Mouse (Mus musculus): ENCODE measurements around the gene Calm5. TPM values are rescaled to one million over a fixed set of nuclear protein-coding genes. Genes with fewer than 3 reads are reported as not detected.
A peak's percentile ranks its signal among the peaks of the same experiment; 100 is the strongest.

Gene Calm5
- polyA plus RNA-seq, 1 experiment from 2014 or later: not detected

DNA sequence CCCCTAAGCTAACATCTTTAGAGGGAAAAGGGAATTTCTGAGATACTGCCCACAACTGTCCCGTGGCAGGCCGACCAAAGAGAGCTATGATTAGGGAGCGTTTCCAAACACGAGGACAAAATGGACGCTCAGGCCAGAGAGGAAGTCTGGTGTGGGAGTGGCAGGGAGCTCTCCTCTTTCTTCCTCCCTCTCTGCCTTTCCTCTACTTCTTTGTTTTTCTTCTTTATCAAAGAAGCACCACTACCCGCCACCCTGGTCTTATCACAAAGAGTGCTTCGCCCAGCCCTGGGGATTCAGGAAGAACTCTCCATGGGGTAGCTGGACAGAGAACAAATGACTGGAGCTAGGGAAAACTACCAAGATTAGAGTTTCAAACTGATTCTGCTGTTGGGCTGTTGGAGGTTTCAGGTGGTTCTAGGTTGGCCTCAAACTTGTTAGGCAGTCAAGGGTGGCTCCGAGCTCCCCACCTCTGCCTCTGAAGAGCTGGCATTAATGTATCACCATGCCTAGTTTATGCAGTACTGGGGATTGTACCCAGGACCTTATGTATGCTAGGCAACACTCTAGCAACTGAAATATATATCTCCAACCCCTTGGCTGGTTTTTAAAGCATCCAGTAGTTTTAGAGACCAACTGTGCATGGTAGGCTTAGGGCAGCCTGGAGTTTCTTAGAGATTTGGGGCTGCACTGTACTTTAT is 12.5 kb downstream of the Calm5 start:
- Histone ChIP-seq H3K4me1 (replicated peaks) (0 out of 2 replicates have a peak, but pooled peaks cover 2% of the 10 kb centered on the region), H3K27me3 (no peaks in the 10 kb centered on the region), H3K27ac (no peak overlapping the region), H3K9ac (no peak overlapping the region), H3K4me3 (no peak overlapping the region), H3K4me2 (no peak overlapping the region), H3K36me3 (no peaks in the 10 kb centered on the region), H3K9me3 (replicated peaks) (no peaks in the 10 kb centered on the region)
- ATAC-seq (replicated peaks; ENCODE audit: insufficient number of reproducible peaks, insufficient read depth, low FRiP score, low read depth): no peak
- WGBS: 62% methylated on average over 8 of the region's 8 CpGs

DNA sequence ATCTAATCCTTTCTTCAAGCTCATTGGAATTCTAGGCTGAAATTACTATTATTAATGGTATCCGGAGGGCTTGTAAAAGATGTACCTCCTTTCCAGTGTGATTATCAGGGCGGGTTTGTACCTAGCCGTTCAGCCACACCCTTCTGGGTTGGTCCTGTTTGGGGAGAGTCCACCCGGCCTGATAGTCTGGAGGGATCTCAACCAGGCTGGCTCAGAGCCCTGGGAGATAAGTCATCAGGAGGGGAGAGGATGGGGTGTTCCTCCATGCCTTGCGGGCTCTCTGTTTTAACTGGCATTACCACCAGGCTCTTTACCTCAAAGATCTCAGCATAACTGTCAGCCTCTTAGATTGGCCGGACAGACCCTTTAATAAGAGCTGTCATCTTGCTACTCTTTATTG is 13.2 kb downstream of the Calm5 start:
- ATAC-seq (replicated peaks; ENCODE audit: insufficient number of reproducible peaks, insufficient read depth, low FRiP score, low read depth): no peak
- Histone ChIP-seq H3K36me3 (no peaks in the 10 kb centered on the region), H3K27me3 (no peaks in the 10 kb centered on the region), H3K4me2 (no peak overlapping the region), H3K4me1 (replicated peaks) (0 out of 2 replicates have a peak, but pooled peaks cover 2% of the 10 kb centered on the region), H3K27ac (no peak overlapping the region), H3K4me3 (no peak overlapping the region), H3K9me3 (replicated peaks) (no peaks in the 10 kb centered on the region), H3K9ac (no peak overlapping the region)
- WGBS: 72% methylated on average over 6 of the region's 6 CpGs

DNA sequence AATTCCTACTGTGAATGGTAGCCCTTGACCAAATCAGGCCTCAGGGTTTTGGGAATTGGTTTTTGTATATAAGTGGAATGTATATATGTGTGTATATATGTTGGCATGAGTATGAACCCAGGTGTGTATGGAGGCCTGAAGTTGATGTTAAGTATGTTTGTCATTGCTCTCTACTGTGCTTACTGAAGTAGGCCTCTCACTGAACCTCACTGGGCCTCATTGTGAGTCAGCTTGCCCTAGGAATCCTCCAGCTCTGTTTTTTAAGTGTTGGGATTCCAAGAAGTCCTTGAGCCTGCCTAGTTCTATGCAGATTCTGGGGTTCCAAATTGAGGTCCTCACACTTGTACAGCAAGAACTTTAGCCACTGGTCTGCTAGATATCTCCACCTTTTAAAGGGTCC is 15.9 kb downstream of the Calm5 start:
- Histone ChIP-seq H3K9me3 (replicated peaks) (no peaks in the 10 kb centered on the region), H3K27me3 (no peaks in the 10 kb centered on the region), H3K9ac (no peak overlapping the region), H3K27ac (no peak overlapping the region), H3K4me1 (replicated peaks) (0 out of 2 replicates have a peak, but pooled peaks cover 2% of the 10 kb centered on the region), H3K4me3 (no peak overlapping the region), H3K36me3 (no peaks in the 10 kb centered on the region), H3K4me2 (no peak overlapping the region)
- no peak for ATAC-seq (replicated peaks; ENCODE audit: insufficient number of reproducible peaks, insufficient read depth, low FRiP score, low read depth)

DNA sequence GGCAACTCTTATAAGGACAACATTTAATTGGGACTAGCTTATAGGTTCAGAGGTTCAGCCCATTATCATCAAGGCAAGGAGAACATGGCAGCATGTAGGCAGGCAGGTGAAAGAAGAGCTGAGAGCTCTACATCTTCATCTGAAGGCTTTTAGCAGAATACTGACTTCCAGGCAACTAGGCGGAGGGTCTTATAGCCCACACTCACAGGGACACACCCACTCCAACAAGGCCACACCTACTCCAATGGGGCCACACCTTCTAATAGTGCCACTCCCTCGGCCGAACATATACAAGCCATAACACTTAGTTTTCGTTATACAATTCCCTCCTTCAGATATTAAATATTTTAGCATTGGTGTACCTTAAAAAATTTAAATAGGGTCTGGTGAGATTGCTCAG is 18.9 kb downstream of the Calm5 start:
- no peak for ATAC-seq (replicated peaks; ENCODE audit: insufficient number of reproducible peaks, insufficient read depth, low FRiP score, low read depth)
- no peak overlapping the region for H3K4me2 ChIP-seq
- 0 out of 2 replicates have a peak, but pooled peaks cover 3% of the 10 kb centered on the region for H3K4me1 ChIP-seq (replicated peaks)
- no peaks in the 10 kb centered on the region for H3K36me3 ChIP-seq
- no peak overlapping the region for H3K27ac ChIP-seq
- WGBS: 94% methylated on average over 4 of the region's 4 CpGs
- no peak overlapping the region for H3K9ac ChIP-seq
- H3K9me3 ChIP-seq (replicated peaks): no peaks in the 10 kb centered on the region
- H3K4me3 ChIP-seq: no peak overlapping the region
- H3K27me3 ChIP-seq: no peaks in the 10 kb centered on the region

DNA sequence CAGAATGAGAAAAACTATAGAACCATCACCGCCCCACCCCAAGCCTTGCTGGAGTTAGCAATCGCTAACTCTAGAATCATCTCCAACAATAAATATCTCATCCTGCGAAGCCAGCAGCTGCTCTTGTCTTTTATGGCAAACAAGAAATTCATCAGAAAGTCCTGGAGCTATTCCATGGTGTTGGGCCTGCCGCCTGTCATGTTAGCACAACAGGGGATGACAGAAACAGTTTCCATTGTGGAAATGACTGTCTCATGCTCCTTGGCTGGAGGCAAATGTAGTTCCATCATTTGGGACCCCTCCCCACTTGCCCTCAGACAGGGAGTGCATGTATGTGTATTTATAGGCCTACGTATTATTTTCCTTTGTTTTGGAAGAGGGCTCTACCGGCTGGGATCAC is 22.5 kb downstream of the Calm5 start:
- no peak for ATAC-seq (replicated peaks; ENCODE audit: insufficient number of reproducible peaks, insufficient read depth, low FRiP score, low read depth)
- WGBS: 69% methylated on average over 6 of the region's 6 CpGs
- H3K27ac ChIP-seq: no peak overlapping the region

DNA sequence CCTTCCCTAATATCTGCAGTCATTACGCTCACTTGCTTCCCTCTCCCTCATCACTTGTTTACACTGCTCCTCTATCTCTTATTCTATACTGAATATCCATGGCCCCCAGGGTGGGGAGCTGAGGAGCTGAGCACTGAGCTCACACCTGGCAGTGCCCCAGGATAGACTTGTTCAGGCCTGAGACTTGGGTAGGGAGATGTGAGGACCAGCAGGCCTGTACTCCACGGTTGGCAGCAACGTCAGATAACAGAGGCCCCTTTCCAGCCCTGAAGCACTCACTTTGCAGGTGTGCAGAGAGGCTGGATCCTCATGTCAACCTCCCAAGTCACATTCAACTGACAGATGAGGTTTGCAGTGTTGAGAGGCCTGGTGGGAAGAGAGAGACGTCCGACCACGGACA is 23.2 kb downstream of the Calm5 start:
- 40% methylated on average over 6 of the region's 6 CpGs for WGBS
- H3K27me3 ChIP-seq: no peaks in the 10 kb centered on the region
- H3K9me3 ChIP-seq (replicated peaks): no peaks in the 10 kb centered on the region
- H3K9ac ChIP-seq: no peak overlapping the region
- 0 out of 2 replicates have a peak, but pooled peaks cover 4% of the 10 kb centered on the region for H3K4me1 ChIP-seq (replicated peaks)
- peaks cover 3% of the 10 kb centered on the region; the same call in 1 of the 2 replicates for H3K36me3 ChIP-seq
- H3K4me3 ChIP-seq: no peak overlapping the region
- 0 out of 2 replicates have a peak, but pooled peaks have one; percentile 14 for ATAC-seq (replicated peaks; ENCODE audit: insufficient number of reproducible peaks, insufficient read depth, low FRiP score, low read depth)
- no peak overlapping the region for H3K4me2 ChIP-seq
- H3K27ac ChIP-seq: no peak overlapping the region

More for the DNA sequence above, 22.5 kb downstream of the Calm5 start:
- H3K9ac ChIP-seq: no peak overlapping the region
- no peak overlapping the region for H3K4me2 ChIP-seq
- no peaks in the 10 kb centered on the region for H3K9me3 ChIP-seq (replicated peaks)
- H3K4me1 ChIP-seq (replicated peaks): 0 out of 2 replicates have a peak, but pooled peaks cover 4% of the 10 kb centered on the region
- no peak overlapping the region for H3K4me3 ChIP-seq
- no peaks in the 10 kb centered on the region for H3K27me3 ChIP-seq
- no peaks in the 10 kb centered on the region for H3K36me3 ChIP-seq

DNA sequence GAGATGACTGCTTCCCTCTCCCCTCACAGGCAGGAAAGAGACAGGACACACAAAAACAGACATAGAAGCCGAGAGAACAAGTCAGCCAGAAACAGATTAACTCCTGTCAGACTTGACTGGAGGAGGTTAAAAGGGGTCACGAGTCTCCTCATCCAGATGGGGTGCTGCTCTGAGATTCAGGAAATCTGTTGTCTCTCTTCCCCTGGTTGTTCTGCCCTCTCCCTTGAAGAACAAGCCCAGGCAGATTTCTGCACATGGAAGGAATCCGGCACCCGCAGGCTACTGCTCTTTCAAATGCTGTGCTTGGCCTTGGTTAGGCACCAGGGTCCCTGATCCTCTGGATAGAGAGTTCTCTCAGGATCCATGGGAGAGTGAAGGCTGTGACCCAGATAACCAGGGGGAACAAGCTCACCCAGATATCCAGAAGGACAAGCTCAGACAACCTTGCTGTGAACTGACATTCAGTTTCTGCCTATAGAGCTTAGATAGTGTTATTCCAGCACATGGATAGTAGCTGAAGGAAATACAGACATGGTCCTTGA is 23.8 kb downstream of the Calm5 start:
- Histone ChIP-seq H3K4me3 (no peak overlapping the region), H3K9ac (no peak overlapping the region), H3K27ac (no peak overlapping the region), H3K27me3 (no peaks in the 10 kb centered on the region), H3K36me3 (peaks cover 4% of the 10 kb centered on the region; the same call in 1 of the 2 replicates), H3K4me2 (no peak overlapping the region), H3K9me3 (replicated peaks) (no peaks in the 10 kb centered on the region), H3K4me1 (replicated peaks) (0 out of 2 replicates have a peak, but pooled peaks cover 4% of the 10 kb centered on the region)
- ATAC-seq (replicated peaks; ENCODE audit: insufficient number of reproducible peaks, insufficient read depth, low FRiP score, low read depth): no peak
- 52% methylated on average over 4 of the region's 4 CpGs for WGBS

DNA sequence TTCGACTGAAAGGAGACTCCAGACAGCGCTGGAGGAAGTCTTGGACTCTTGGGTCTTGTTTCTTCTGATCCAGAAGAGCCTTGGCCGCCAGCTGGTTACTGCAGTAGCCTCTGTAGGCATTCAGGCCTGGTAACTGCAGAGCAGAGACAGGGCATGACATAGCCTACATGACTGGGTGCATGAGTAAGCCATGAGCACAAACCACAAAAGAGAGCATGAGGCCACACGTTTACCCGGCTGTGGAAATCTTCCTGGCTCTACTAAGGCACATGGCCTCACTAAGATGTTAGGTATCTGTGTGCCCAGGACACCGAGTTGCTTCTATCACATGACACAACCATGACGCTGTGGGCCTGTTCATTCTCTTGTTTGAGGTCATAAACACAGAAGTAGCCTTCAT is 32.7 kb downstream of the Calm5 start:
- Histone ChIP-seq H3K4me3 (no peak overlapping the region), H3K9me3 (replicated peaks) (no peaks in the 10 kb centered on the region), H3K27ac (no peak overlapping the region), H3K4me2 (no peak overlapping the region), H3K36me3 (peaks cover 52% of the 10 kb centered on the region), H3K4me1 (replicated peaks) (peaks cover 6% of the 10 kb centered on the region), H3K27me3 (no peaks in the 10 kb centered on the region), H3K9ac (no peak overlapping the region)
- WGBS: 93% methylated on average over 7 of the region's 7 CpGs
- ATAC-seq (replicated peaks; ENCODE audit: insufficient number of reproducible peaks, insufficient read depth, low FRiP score, low read depth): no peak

DNA sequence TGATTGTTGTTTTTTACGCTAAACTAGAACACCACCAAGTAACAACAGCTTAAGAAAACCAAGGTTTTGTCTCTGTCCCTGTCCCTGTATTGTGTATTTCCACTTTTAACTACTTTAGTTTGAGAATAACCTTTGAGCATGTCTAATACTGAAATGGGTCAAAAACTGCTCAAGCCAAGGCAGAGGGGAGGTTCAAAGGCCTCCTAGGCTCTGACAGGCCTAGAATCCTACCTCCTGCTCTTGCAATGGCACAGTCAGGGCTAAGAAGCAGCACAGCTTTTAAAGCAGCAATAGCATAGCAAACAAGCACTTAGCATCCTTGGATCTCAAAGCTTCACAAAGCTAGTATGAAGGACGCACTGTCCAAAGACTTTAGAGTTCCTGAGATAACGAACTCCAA is 35.1 kb downstream of the Calm5 start:
- Histone ChIP-seq H3K4me1 (replicated peaks) (peaks cover 17% of the 10 kb centered on the region), H3K9ac (no peak overlapping the region), H3K36me3 (peaks cover 46% of the 10 kb centered on the region), H3K4me3 (no peak overlapping the region), H3K27ac (no peak overlapping the region), H3K27me3 (no peaks in the 10 kb centered on the region), H3K4me2 (no peak overlapping the region), H3K9me3 (replicated peaks) (no peaks in the 10 kb centered on the region)
- WGBS: 83% methylated on average over 3 of the region's 3 CpGs
- ATAC-seq (replicated peaks; ENCODE audit: insufficient number of reproducible peaks, insufficient read depth, low FRiP score, low read depth): no peak

DNA sequence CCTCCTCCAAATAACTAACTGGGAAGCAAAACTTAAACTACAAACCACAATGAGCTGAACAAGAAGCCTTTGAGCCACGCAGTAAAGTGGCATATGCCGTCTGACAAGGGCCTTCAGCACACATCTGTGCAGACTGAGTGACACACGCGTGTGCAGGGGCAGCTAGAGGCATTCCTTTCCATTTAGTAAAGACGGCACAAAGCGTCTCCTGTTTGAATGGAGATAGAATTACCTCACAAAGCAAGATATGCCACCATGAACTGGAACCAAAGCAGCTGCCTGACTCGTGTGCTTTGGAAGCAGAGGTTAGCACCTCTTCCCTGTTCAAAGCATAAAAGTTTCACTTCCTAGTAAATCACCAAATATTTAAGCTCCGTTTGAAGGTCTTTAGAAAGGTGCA is 36.1 kb downstream of the Calm5 start:
- H3K4me2 ChIP-seq: no peak overlapping the region
- H3K36me3 ChIP-seq: peaks cover 37% of the 10 kb centered on the region
- no peak overlapping the region for H3K4me3 ChIP-seq
- no peaks in the 10 kb centered on the region for H3K9me3 ChIP-seq (replicated peaks)
- peaks cover 17% of the 10 kb centered on the region for H3K4me1 ChIP-seq (replicated peaks)
- H3K27me3 ChIP-seq: no peaks in the 10 kb centered on the region
- H3K27ac ChIP-seq: no peak overlapping the region
- WGBS: 56% methylated on average over 8 of the region's 8 CpGs
- H3K9ac ChIP-seq: no peak overlapping the region
- ATAC-seq (replicated peaks; ENCODE audit: insufficient number of reproducible peaks, insufficient read depth, low FRiP score, low read depth): no peak

DNA sequence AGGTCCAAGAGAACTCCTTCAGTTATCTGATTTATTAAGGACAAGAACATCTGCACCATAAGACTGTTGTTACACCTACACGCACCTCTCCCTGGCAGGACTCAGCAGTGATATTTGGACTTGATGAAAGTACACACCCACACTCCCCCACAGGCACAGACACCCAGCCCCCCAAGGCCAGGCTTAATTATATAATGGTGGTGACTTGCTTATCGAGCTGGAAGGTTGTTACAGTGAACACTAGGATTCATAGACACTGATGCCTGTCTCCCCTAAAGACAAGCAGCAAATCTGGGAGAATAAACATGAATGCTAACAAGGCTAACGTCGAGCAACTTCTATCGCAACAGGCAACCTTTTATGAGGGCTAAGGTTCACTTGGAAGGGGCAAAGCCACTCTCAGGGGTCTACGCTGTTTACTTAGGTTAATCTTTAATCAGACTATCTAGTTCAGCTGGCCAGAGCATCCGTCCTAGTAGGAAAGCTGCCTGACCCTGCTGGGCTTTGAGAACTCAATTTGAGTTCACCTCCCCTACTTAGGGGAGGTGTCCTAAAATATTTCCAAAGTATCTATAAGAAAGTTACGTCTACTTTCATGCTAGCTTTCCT is 37.6 kb downstream of the Calm5 start:
- Histone ChIP-seq H3K9me3 (replicated peaks) (no peaks in the 10 kb centered on the region), H3K27ac (no peak overlapping the region), H3K36me3 (peaks cover 22% of the 10 kb centered on the region), H3K27me3 (no peaks in the 10 kb centered on the region), H3K4me2 (peak overlapping the region; percentile 74), H3K4me1 (replicated peaks) (peaks cover 17% of the 10 kb centered on the region), H3K4me3 (peak overlapping the region; percentile 70), H3K9ac (peak overlapping the region; percentile 38; the same call in 1 of the 2 replicates)
- no peak for ATAC-seq (replicated peaks; ENCODE audit: insufficient number of reproducible peaks, insufficient read depth, low FRiP score, low read depth)
- 43% methylated on average over 8 of the region's 8 CpGs for WGBS
